Mouse (Mus musculus) liver, embryonic 14.5 days (tissue): ENCODE measurements at regions not wholly inside any gene's neighbourhood (a gene's known extent, or its start where the extent isn't known, plus 50 kb on each side); places are given as distances from the start of the nearest gene placed in this dataset.

Source experiments
- ATAC-seq: fragments of 200-750 bp; cut with Nextera tagmentation; 2 replicates; pipeline ENCODE4 v1.8.0; 2017; ENCODE audit warnings: moderate number of reproducible peaks, mild to moderate bottlenecking, moderate library complexity; ENCODE audit not compliant: insufficient read depth
- DNase-seq, 3 experiments: peaks; one replicate each; pipeline ENCODE4 v3.0.0-alpha.2; 2012 to 2013; ENCODE audit warnings: low read depth in 3 of 3, low spot score in 3 of 3
- H3K27ac ChIP-seq: fragments of 300-500 bp; sonication (generic); 2 replicates; pipeline ENCODE4 v1.5.1; 2014; ENCODE audit warnings: moderate library complexity, mild to moderate bottlenecking, control low read depth, inconsistent platforms
- H3K27me3 ChIP-seq: fragments of 300-500 bp; sonication (generic); 2 replicates; pipeline ENCODE4 v1.6.1; 2014; ENCODE audit warnings: mild to moderate bottlenecking, low read length, moderate library complexity; ENCODE audit not compliant: control insufficient read depth, insufficient read depth
- H3K36me3 ChIP-seq: fragments of 300-500 bp; sonication (generic); replicated peaks from 2 replicates; pipeline ENCODE4 v1.6.1; 2014; ENCODE audit warnings: low read depth; ENCODE audit not compliant: control insufficient read depth, insufficient read depth
- H3K4me1 ChIP-seq, 2 experiments: fragments of 200-500 bp in 1 of 2; fragments of 300-500 bp in 1 of 2; sonication (generic) in 1 of 2; replicated peaks; 2 replicates each; pipeline ENCODE4 v1.6.1; 2012 to 2014; ENCODE audit warnings: antibody characterized with exemption in 1 of 2, inconsistent platforms in 1 of 2, low read length in 1 of 2; ENCODE audit not compliant: control insufficient read depth in 2 of 2, insufficient read depth in 2 of 2
- H3K4me2 ChIP-seq: fragments of 300-500 bp; sonication (generic); 2 replicates; pipeline ENCODE4 v1.6.1; 2014; ENCODE audit warnings: low read depth, mild to moderate bottlenecking, control low read depth, moderate library complexity
- H3K4me3 ChIP-seq, 2 experiments: fragments of 200-500 bp in 1 of 2; fragments of 300-500 bp in 1 of 2; sonication (generic) in 1 of 2; 2 replicates each; pipeline ENCODE4 v1.5.1; 2012 to 2014; ENCODE audit warnings: low read depth in 2 of 2, low read length in 2 of 2, mild to moderate bottlenecking in 2 of 2, control low read depth in 1 of 2, inconsistent platforms in 1 of 2, moderate library complexity in 1 of 2; ENCODE audit not compliant: insufficient read depth in 1 of 2
- H3K9ac ChIP-seq: fragments of 300-500 bp; sonication (generic); replicated peaks from 2 replicates; pipeline ENCODE4 v1.6.1; 2014; ENCODE audit warnings: mild to moderate bottlenecking, control low read depth, moderate library complexity
- H3K9me3 ChIP-seq: fragments of 300-500 bp; sonication (generic); 2 replicates; pipeline ENCODE4 v1.6.1; 2016; ENCODE audit warnings: low read length, mixed read lengths; ENCODE audit not compliant: control insufficient read depth
- CTCF ChIP-seq: IDR thresholded peaks from 2 replicates; pipeline ENCODE4 v1.5.1; 2016; ENCODE audit warnings: antibody characterized with exemption, low read depth, control low read depth
- EP300 ChIP-seq: IDR thresholded peaks from 2 replicates; pipeline ENCODE4 v1.6.1; 2016; ENCODE audit warnings: antibody characterized with exemption, low read depth
- WGBS: fragments of 180-500 bp; shearing (Covaris S2); extraction: QIAGEN DNeasy Blood & Tissue Kit; methylation state at CpG from one replicate; pipeline ENCODE4 v1.1.7; 2014; ENCODE audit not compliant: insufficient replicate concordance; 5-methylcytosine and 5-hydroxymethylcytosine counted together

- H3K27me3 ChIP-seq = no peaks in the 10 kb centered on the region
- no peak for TF ChIP-seq EP300
- TF ChIP-seq CTCF = no peak
- H3K4me1 ChIP-seq = no peaks in the 10 kb centered on the region
- DNase-seq = no peak
- no peak overlapping the region for H3K9ac ChIP-seq
- no peaks in the 10 kb centered on the region for H3K36me3 ChIP-seq
- no peak for ATAC-seq
- H3K4me3 ChIP-seq = no peak overlapping the region
- H3K27ac ChIP-seq = no peak overlapping the region
- no peak overlapping the region for H3K4me2 ChIP-seq
- no peaks in the 10 kb centered on the region for H3K9me3 ChIP-seq
- WGBS = 67% methylated on average over 8 of the region's 8 CpGs
Observed at GRCm38 (mm10) chr10:9204096-9204495, 318.2 kb upstream of the Sash1 start.

- Histone ChIP-seq H3K27me3 (no peaks in the 10 kb centered on the region), H3K27ac (no peak overlapping the region), H3K4me3 (no peak overlapping the region), H3K36me3 (no peaks in the 10 kb centered on the region), H3K4me1 (no peaks in the 10 kb centered on the region), H3K9ac (no peak overlapping the region), H3K9me3 (no peaks in the 10 kb centered on the region), H3K4me2 (no peak overlapping the region)
- no peak for TF ChIP-seq EP300
- no peak for TF ChIP-seq CTCF
- no peak for ATAC-seq
- WGBS = 69% methylated on average over 6 of the region's 6 CpGs
- no peak for DNase-seq
Observed at GRCm38 (mm10) chr10:9203323-9203722, 317.5 kb upstream of the Sash1 start.

- TF ChIP-seq CTCF (no peak), EP300 (no peak)
- H3K4me2 ChIP-seq = no peak overlapping the region
- H3K9me3 ChIP-seq = no peaks in the 10 kb centered on the region
- ATAC-seq (no peak), DNase-seq (no peak)
- no peaks in the 10 kb centered on the region for H3K27me3 ChIP-seq
- no peaks in the 10 kb centered on the region for H3K36me3 ChIP-seq
- H3K9ac ChIP-seq = no peak overlapping the region
- H3K27ac ChIP-seq = no peak overlapping the region
- 55% methylated on average over 1 of the region's 1 CpGs for WGBS
- no peak overlapping the region for H3K4me3 ChIP-seq
- H3K4me1 ChIP-seq = no peaks in the 10 kb centered on the region
Observed at GRCm38 (mm10) chr10:9202922-9203321, 317.1 kb upstream of the Sash1 start.

GRCm38 (mm10) chr10:9174997-9175396, 289.1 kb upstream of the Sash1 start:
- Histone ChIP-seq H3K4me2 (no peak overlapping the region), H3K4me1 (no peaks in the 10 kb centered on the region), H3K9ac (no peak overlapping the region), H3K9me3 (no peaks in the 10 kb centered on the region), H3K36me3 (no peaks in the 10 kb centered on the region), H3K4me3 (no peak overlapping the region), H3K27ac (no peak overlapping the region), H3K27me3 (no peaks in the 10 kb centered on the region)
- no peak for ATAC-seq
- TF ChIP-seq EP300 (no peak), CTCF (peak; percentile 34)
- 32% methylated on average over 3 of the region's 3 CpGs for WGBS
- DNase-seq = no peak

GRCm38 (mm10) chr10:9173509-9173908, 287.6 kb upstream of the Sash1 start:
- ATAC-seq (no peak), DNase-seq (no peak)
- Histone ChIP-seq H3K9me3 (no peaks in the 10 kb centered on the region), H3K4me2 (no peak overlapping the region), H3K4me1 (no peaks in the 10 kb centered on the region), H3K36me3 (no peaks in the 10 kb centered on the region), H3K27ac (no peak overlapping the region), H3K9ac (no peak overlapping the region), H3K4me3 (no peak overlapping the region), H3K27me3 (no peaks in the 10 kb centered on the region)
- WGBS = 64% methylated on average over 2 of the region's 2 CpGs
- TF ChIP-seq EP300 = no peak
- no peak for TF ChIP-seq CTCF

- DNase-seq (no peak), ATAC-seq (no peak)
- TF ChIP-seq CTCF = no peak
- TF ChIP-seq EP300 = no peak
- WGBS = 69% methylated on average over 7 of the region's 7 CpGs
- H3K4me1 ChIP-seq = no peaks in the 10 kb centered on the region
- no peaks in the 10 kb centered on the region for H3K36me3 ChIP-seq
- H3K4me2 ChIP-seq = no peak overlapping the region
- no peak overlapping the region for H3K4me3 ChIP-seq
- H3K9ac ChIP-seq = no peak overlapping the region
- no peaks in the 10 kb centered on the region for H3K27me3 ChIP-seq
- no peaks in the 10 kb centered on the region; the same call in 1 of the 2 replicates for H3K9me3 ChIP-seq
- no peak overlapping the region for H3K27ac ChIP-seq
Observed at GRCm38 (mm10) chr10:9168725-9169124, 282.9 kb upstream of the Sash1 start.
